Mouse (Mus musculus) hindbrain, embryonic 16.5 days (tissue): ENCODE measurements around the gene Plppr1. TPM values are rescaled to one million over a fixed set of nuclear protein-coding genes. Genes with fewer than 3 reads are reported as not detected.

Experiments
- ATAC-seq: fragments of 200-750 bp; cut with Nextera tagmentation; 2 replicates; pipeline ENCODE4 v1.8.0; 2017; ENCODE audit warnings: moderate TSS enrichment, moderate library complexity
- H3K27ac ChIP-seq: fragments of 300-500 bp; sonication (generic); 2 replicates; pipeline ENCODE4 v1.5.1; 2014; ENCODE audit warnings: low read depth, mild to moderate bottlenecking, control low read depth, low read length, moderate library complexity
- H3K27me3 ChIP-seq: fragments of 300-500 bp; sonication (generic); replicated peaks from 2 replicates; pipeline ENCODE4 v1.6.1; 2014; ENCODE audit warnings: low read length; ENCODE audit not compliant: control insufficient read depth, insufficient read depth
- H3K36me3 ChIP-seq: fragments of 300-500 bp; sonication (generic); 2 replicates; pipeline ENCODE4 v1.6.1; 2014; ENCODE audit warnings: mild to moderate bottlenecking, low read length, moderate library complexity, mixed read lengths; ENCODE audit not compliant: control insufficient read depth, insufficient read depth
- H3K4me1 ChIP-seq: fragments of 300-500 bp; sonication (generic); 2 replicates; pipeline ENCODE4 v1.6.1; 2014; ENCODE audit warnings: low read depth, low read length; ENCODE audit not compliant: control insufficient read depth, insufficient read depth
- H3K4me2 ChIP-seq: fragments of 300-500 bp; sonication (generic); 2 replicates; pipeline ENCODE4 v1.6.1; 2014; ENCODE audit warnings: mild to moderate bottlenecking, low read length, control low read depth, moderate library complexity
- H3K4me3 ChIP-seq: fragments of 300-500 bp; sonication (generic); 2 replicates; pipeline ENCODE4 v1.5.1; 2014; ENCODE audit warnings: mild to moderate bottlenecking, low read length, control low read depth, moderate library complexity
- H3K9ac ChIP-seq: fragments of 300-500 bp; sonication (generic); 2 replicates; pipeline ENCODE4 v1.6.1; 2014; ENCODE audit warnings: low read depth, mild to moderate bottlenecking, control low read depth, low read length, moderate library complexity
- H3K9me3 ChIP-seq: fragments of 300-500 bp; sonication (generic); 2 replicates; pipeline ENCODE4 v1.6.1; 2014; ENCODE audit warnings: mild to moderate bottlenecking, low read length, moderate library complexity; ENCODE audit not compliant: control insufficient read depth
- WGBS: fragments of 180-500 bp; shearing (Covaris S2); extraction: QIAGEN DNeasy Blood & Tissue Kit; methylation state at CpG from one replicate; pipeline ENCODE4 v1.1.7; 2014; 5-methylcytosine and 5-hydroxymethylcytosine counted together
- polyA plus RNA-seq: library from polyadenylated mRNA; unstranded; fragments of >200 nt; fragmentation: Nextera tagmentation; extraction: Ambion mirVana; gene quantifications from 2 replicates; pipeline ENCODE4 v1.2.1, GENCODE M21; 2015

The Plppr1 gene
- polyA plus RNA-seq, 1 experiment from 2014 or later: 67.3 TPM

GRCm38 (mm10) chr4:49101934-49102768, 43.1 kb downstream of the Plppr1 start:
- WGBS: 17% methylated on average over 7 of the region's 7 CpGs
- H3K27ac ChIP-seq: no peak overlapping the region
- no peak for ATAC-seq
- no peaks in the 10 kb centered on the region for H3K9me3 ChIP-seq
- no peaks in the 10 kb centered on the region for H3K36me3 ChIP-seq
- H3K4me2 ChIP-seq: no peak overlapping the region
- no peaks in the 10 kb centered on the region for H3K27me3 ChIP-seq
- H3K9ac ChIP-seq: no peak overlapping the region
- H3K4me3 ChIP-seq: no peak overlapping the region
- peaks cover 4% of the 10 kb centered on the region; the same call in 1 of the 2 replicates for H3K4me1 ChIP-seq

DNA sequence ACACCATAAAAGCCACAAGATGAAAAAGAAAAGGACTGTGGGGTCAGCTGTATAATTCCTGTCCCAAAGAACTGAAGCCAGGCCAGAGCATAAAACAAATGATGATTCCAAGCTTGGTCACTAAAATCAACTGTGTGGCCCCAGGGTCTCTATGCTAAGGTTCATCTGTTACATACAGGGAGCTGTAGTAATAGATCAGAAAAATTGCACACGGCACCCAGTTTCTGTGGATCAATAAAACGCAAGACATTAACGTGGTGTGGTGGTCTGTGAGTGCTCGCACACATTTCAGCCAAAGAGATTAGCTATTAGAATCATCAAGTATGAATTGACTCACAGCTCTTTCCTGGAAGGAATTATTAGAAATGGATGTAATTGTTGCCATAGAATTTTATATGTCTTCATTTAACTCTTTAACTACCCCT, 43.7 kb downstream of the Plppr1 start:
- H3K9ac ChIP-seq: no peak overlapping the region
- 58% methylated on average over 4 of the region's 4 CpGs for WGBS
- H3K4me1 ChIP-seq: peaks cover 4% of the 10 kb centered on the region; the same call in 1 of the 2 replicates
- no peak for ATAC-seq
- H3K4me3 ChIP-seq: no peak overlapping the region
- no peaks in the 10 kb centered on the region for H3K9me3 ChIP-seq
- H3K27ac ChIP-seq: no peak overlapping the region
- H3K27me3 ChIP-seq: no peaks in the 10 kb centered on the region
- no peak overlapping the region for H3K4me2 ChIP-seq
- H3K36me3 ChIP-seq: no peaks in the 10 kb centered on the region

DNA sequence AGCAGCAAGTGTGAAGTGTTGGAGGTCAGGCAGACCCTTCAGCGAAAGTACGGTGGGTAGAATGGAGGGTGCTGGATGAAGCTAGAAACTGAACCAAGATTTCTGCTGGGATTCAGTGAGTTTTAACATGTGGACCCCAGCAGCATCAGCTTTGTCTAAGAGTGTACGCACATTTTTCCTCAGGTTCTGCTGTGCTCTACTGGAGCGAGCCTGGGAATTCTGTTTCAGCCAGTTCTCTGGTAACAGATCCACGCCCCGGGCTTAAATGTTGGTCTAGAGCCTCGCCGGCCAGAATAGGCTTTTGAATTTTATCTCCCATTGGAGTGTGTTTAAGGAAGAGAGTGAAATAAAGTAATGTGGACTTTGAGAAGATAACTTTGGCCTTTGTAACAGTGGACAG, 45.8 kb downstream of the Plppr1 start:
- H3K9ac ChIP-seq: no peak overlapping the region
- 84% methylated on average over 8 of the region's 8 CpGs for WGBS
- no peak for ATAC-seq

GRCm38 (mm10) chr4:49107895-49108294, 48.8 kb downstream of the Plppr1 start:
- H3K36me3 ChIP-seq: no peaks in the 10 kb centered on the region
- H3K4me2 ChIP-seq: no peak overlapping the region
- H3K27me3 ChIP-seq: no peaks in the 10 kb centered on the region
- 0 out of 2 replicates have a peak, but pooled peaks cover 3% of the 10 kb centered on the region for H3K4me1 ChIP-seq
- H3K27ac ChIP-seq: no peak overlapping the region
- ATAC-seq: no peak
- H3K9me3 ChIP-seq: no peaks in the 10 kb centered on the region
- no peak overlapping the region for H3K9ac ChIP-seq
- no peak overlapping the region for H3K4me3 ChIP-seq
- WGBS: 74% methylated on average over 4 of the region's 4 CpGs

More for the DNA sequence above, 45.8 kb downstream of the Plppr1 start:
- Histone ChIP-seq H3K4me2 (no peak overlapping the region), H3K9me3 (no peaks in the 10 kb centered on the region), H3K4me3 (no peak overlapping the region), H3K36me3 (no peaks in the 10 kb centered on the region), H3K27me3 (no peaks in the 10 kb centered on the region), H3K27ac (no peak overlapping the region), H3K4me1 (peaks cover 4% of the 10 kb centered on the region; the same call in 1 of the 2 replicates)

- 59% methylated on average over 8 of the region's 8 CpGs for WGBS
- no peak overlapping the region for H3K27ac ChIP-seq
- no peak overlapping the region for H3K4me2 ChIP-seq
- no peaks in the 10 kb centered on the region for H3K9me3 ChIP-seq
- H3K27me3 ChIP-seq: no peaks in the 10 kb centered on the region
- H3K9ac ChIP-seq: no peak overlapping the region
- H3K36me3 ChIP-seq: no peaks in the 10 kb centered on the region
- H3K4me1 ChIP-seq: 0 out of 2 replicates have a peak, but pooled peaks cover 3% of the 10 kb centered on the region
- H3K4me3 ChIP-seq: no peak overlapping the region
- ATAC-seq: no peak
Measured at GRCm38 (mm10) chr4:49108371-49108770, 49.3 kb downstream of the Plppr1 start.

GRCm38 (mm10) chr4:49109989-49110388, 50.9 kb downstream of the Plppr1 start:
- Histone ChIP-seq H3K9me3 (no peaks in the 10 kb centered on the region), H3K36me3 (no peaks in the 10 kb centered on the region)

DNA sequence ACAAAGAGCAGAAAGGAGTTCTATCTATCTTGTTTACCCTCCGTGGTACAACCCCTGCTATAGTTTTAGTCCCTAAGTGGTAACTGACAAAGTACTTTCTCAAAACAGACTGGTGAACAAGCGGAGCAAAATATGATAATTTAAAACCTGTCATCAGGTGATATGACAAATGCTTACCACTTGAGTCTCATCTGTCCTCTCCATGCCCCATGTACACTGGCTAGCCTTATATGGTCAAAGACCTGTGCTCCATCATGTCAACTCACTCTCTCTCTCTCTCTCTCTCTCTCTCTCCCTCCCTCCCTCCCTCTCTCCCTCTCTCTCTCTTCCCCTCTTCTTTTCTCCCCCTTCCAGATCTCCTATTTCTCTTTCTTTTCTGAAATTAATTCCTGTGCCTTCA, 59.8 kb downstream of the Plppr1 start:
- no peak for ATAC-seq
- Histone ChIP-seq H3K27ac (no peak overlapping the region), H3K9ac (no peak overlapping the region), H3K4me1 (no peaks in the 10 kb centered on the region), H3K4me3 (no peak overlapping the region), H3K4me2 (no peak overlapping the region), H3K9me3 (no peaks in the 10 kb centered on the region), H3K27me3 (no peaks in the 10 kb centered on the region), H3K36me3 (no peaks in the 10 kb centered on the region)
- 80% methylated on average over 2 of the region's 2 CpGs for WGBS

More at GRCm38 (mm10) chr4:49109989-49110388, 50.9 kb downstream of the Plppr1 start:
- 0 out of 2 replicates have a peak, but pooled peaks cover 3% of the 10 kb centered on the region for H3K4me1 ChIP-seq
- ATAC-seq: no peak
- H3K4me2 ChIP-seq: no peak overlapping the region
- no peak overlapping the region for H3K4me3 ChIP-seq
- no peaks in the 10 kb centered on the region for H3K27me3 ChIP-seq
- no peak overlapping the region for H3K9ac ChIP-seq
- 45% methylated on average over 5 of the region's 5 CpGs for WGBS
- H3K27ac ChIP-seq: no peak overlapping the region

- no peak; the same call in 1 of the 2 replicates for ATAC-seq
- WGBS: 75% methylated on average over 4 of the region's 4 CpGs
- Histone ChIP-seq H3K27ac (no peak overlapping the region), H3K4me3 (no peak overlapping the region), H3K9ac (no peak overlapping the region), H3K27me3 (no peaks in the 10 kb centered on the region), H3K36me3 (no peaks in the 10 kb centered on the region), H3K4me2 (no peak overlapping the region), H3K4me1 (peaks cover 3% of the 10 kb centered on the region), H3K9me3 (no peaks in the 10 kb centered on the region)
Measured at GRCm38 (mm10) chr4:49144798-49145197, 85.7 kb downstream of the Plppr1 start.

DNA sequence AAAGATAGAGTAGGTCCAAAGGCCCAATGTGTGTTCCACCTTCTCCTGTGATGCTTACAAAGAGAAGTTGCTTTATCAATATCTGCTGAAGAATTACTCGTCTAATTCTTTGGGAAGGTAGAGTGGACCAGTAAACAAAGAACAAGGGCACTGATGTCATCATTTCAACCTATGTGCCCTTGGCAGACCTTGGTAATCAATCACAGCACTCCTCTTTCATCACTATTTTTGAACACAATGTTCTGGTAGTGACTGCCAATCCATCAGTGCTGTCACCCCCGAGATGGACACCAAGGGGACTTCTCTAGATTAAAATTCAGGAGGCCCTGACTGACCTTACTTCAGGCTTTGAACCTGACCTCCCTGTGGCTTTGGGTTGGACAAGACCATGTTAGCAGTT, 89.7 kb downstream of the Plppr1 start:
- no peak overlapping the region for H3K4me3 ChIP-seq
- no peak overlapping the region for H3K27ac ChIP-seq
- no peaks in the 10 kb centered on the region for H3K36me3 ChIP-seq
- H3K4me1 ChIP-seq: peaks cover 3% of the 10 kb centered on the region
- WGBS: 62% methylated on average over 2 of the region's 2 CpGs
- no peak overlapping the region for H3K4me2 ChIP-seq
- H3K9ac ChIP-seq: no peak overlapping the region
- no peak for ATAC-seq
- no peaks in the 10 kb centered on the region for H3K27me3 ChIP-seq
- no peaks in the 10 kb centered on the region for H3K9me3 ChIP-seq
